Mouse (Mus musculus) neutrophil, adult 5-6 weeks (primary cell): ENCODE measurements around the gene 0610010K14Rik. TPM values are rescaled to one million over a fixed set of nuclear protein-coding genes. Genes with fewer than 3 reads are reported as not detected.

Experiments
- ATAC-seq: fragments of 151-379, 151-347 bp; 2 replicates; pipeline ENCODE4 v1.8.0; 2017; ENCODE audit warnings: mild to moderate bottlenecking, moderate TSS enrichment; ENCODE audit not compliant: insufficient number of reproducible peaks, poor library complexity, low FRiP score, severe bottlenecking; ENCODE audit errors: extremely low read depth
- total RNA-seq: library from RNA; stranded (forward); fragments of 200-1000 nt; gene quantifications from 2 replicates; pipeline ENCODE4 v1.2.3, GENCODE M21; 2017

0610010K14Rik gene
- total RNA-seq: 21.9 and 26.8 TPM in 2 replicates

DNA sequence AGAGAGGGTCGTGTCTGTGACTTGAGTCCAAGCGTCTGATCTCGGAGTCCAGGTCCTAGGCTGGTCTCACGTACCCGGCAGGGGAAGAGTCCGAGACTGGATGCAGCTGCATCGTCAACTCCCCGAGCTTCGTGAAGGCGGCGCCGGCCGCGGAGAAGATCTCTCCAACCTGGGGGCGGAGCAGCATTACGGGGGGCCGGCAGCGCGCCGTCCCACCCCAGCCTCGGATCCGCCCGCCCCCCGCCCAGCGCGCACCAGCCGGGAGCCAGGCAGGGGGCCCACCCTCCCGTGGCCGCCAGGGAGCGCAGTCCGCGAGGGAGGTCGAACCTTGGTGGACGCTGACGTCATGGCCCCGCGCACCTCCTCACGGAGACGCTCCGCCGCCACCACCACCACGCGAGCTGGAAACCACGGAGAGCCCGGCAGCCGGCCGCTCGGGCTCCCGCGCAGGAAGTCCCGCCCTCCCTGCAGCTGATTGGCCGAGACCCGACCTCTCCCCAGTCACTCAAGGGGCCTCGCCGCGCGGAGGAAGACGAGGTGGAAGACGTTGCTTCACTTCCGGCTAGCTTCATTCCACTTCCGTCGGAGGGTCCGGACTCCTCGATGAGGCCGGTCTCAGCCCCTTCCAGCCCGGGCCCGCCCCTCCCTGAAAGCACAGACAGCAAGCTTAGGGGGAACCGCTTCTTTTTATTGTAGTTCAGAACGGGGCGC is at the start of gene 0610010K14Rik:
TSS of gene 0610010K14Rik (minus strand) at position 458 of the 711 bp plus-strand sequence.
- ATAC-seq: peak; percentile 87

DNA sequence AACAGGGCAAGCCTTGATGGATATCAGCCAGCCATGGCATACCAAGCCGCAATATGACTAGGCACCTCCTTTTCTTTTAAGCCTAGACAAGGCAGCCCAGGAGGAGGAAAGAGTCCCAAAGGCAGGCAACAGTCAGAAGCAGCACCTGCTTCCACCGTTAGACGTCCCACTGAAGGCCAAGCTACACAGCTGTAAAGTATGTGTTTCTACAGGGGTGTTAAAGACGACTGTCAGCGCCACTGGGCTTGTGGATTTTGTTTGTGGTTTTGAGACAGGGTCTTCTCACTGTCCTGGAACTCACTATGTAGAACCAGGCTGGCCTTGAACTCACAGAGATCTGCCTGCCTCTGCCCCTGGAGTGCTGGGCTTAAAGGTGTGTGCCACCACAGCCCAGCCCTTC is 48.0 kb upstream of the 0610010K14Rik start:
- no peak for ATAC-seq

DNA sequence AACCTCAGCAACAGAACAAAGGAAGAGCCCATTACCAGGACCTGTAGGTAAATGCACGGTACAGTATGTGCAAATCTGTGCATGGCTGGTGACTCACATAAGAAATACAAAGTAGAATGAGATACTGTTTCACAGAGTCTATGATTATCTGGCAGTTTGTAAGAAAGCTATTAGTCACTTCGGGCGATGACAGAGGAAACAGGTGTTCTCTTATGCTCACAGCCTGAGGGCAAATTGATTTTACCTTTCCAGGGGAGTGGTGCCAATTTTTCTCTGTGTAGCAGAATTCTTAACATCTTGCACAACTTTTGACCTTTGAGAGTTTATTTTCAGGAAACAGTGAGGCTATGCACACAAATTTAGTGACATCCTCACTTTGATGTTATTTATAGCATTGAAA is 47.0 kb upstream of the 0610010K14Rik start:
- ATAC-seq: no peak

DNA sequence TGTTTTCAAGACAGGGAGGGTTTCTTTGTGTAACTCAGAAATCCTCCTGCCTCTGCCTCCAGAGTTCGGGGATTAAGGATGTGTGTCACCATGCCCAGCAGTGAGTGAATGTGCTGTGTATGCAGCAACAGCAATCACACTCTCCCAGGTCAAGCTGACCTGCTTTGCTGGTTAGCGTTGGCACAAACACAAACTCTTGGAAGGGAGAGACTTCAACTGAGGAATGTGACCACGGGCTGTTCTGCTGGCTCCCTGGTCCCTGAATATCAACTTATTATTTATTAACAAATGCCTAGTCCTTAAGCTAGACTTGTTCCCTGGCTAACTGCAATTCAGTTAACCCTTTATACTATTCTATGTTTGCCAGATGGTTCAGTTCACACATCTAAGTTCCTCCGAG is 46.0 kb upstream of the 0610010K14Rik start:
- ATAC-seq: no peak

DNA sequence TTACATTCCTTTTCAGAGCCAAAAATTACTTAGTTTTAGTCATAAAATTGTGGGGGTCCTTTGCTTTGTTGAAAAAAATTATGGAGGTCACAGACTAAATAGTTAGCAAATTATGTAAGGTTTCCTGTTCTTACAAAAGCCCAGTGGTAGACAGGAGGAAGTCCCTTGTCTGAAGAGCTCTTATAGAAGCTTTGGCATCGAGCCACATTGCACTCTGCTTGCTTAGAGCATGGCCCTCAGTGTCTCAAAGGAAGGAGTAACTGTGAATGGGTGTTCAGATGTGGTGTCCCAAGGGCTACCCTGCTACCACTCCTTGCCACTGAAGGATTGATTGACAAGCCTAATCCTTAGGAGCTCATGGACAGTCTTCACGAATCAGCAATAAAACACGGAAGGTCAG is 42.7 kb upstream of the 0610010K14Rik start:
- ATAC-seq: 0 out of 2 replicates have a peak, but pooled peaks have one; percentile 30

DNA sequence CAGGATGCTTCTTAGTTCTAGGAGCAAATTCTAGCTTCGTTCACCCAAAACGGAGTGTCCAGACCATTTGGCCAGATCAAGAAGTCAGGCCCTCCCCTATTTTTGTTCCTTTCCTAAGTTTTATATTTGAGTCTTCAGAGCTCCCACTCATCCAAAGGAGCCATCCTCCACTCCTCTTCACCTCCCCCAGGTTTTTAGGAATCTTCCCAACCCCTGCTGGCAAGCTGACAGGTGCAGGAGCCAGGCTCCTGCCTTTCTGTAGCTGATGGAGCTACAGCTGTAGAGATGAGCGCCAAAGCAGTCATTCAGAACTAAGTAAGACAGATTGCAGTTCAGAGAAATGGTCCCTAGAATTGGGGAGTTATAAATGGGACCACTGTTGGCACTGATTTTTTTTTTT is 41.2 kb upstream of the 0610010K14Rik start:
- no peak for ATAC-seq

DNA sequence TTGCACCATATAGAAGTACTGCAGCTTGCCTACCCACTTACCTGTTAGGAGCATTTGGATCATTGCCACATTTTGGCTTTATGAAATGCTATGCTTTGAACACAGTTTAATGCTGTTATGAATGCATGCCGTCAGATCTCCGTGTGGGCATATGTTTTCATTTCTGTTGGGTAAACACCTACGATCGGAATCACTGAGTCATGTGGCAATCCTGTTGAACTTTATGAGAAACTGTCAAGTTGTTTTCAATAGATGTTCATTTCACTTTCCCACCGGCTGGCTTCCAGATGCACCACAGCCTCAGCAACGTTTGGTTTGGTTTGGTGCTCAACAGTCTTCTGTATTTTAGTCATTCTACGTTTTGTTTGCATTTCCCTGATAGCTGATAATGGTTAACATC is 33.9 kb upstream of the 0610010K14Rik start:
- ATAC-seq: no peak

DNA sequence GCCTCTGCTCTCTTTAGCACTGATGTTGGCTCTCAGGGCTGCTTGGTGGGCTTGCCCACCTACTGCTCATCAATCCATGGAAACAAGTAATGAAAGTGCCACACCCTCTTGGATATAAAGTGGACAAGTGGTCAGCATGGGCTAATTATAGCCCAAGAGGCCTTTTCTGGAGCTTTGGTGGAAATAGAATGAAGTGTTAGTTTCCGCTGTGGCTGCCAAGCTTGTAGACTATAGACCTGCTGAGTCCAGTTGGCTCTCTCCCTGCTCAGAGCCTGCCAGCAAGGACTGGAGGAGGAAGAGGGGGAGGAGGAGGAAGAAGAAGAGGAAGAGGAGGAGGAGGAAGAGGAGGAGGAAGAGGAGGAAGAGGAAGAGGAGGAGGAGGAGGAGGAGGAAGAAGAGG is 28.7 kb upstream of the 0610010K14Rik start:
- no peak for ATAC-seq

DNA sequence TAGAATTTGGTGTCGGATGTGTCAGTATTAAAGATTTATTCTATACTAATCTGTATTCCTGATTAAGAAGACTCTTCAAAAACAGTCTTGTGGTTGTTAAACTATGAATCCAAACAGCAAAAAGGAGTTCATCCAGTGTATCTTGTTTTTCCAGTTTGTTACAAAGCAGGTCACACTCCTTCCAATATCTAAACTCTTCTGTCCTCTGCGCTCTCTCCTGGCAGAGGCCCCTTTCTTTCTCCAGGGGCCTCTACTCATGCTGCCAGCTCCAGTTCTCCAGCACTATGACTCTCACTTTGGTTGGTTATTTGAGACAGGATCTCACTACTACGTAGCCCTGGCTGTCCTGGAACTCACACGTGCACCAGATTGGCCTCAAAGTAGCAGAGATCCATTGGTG is 28.1 kb upstream of the 0610010K14Rik start:
- ATAC-seq: no peak

DNA sequence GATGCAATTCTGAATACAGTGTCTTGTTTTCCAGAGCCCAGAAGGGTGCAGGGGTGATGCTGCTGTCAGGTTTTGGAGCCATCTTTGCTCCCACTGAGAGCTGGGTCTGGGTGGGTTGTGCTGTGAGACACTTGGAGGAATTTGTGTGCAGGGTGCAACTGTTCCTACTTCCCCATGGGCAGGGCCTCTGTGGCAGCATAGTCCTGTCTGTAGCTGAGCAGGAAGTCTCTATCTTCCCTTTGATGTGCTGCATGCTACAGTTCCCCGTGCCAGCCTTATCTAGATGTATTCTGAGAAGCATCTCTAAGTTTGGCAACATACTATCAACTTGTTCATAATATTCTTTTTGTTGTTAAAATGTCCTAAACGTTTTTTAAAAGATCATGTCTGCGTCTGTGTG is 27.5 kb upstream of the 0610010K14Rik start:
- ATAC-seq: no peak

DNA sequence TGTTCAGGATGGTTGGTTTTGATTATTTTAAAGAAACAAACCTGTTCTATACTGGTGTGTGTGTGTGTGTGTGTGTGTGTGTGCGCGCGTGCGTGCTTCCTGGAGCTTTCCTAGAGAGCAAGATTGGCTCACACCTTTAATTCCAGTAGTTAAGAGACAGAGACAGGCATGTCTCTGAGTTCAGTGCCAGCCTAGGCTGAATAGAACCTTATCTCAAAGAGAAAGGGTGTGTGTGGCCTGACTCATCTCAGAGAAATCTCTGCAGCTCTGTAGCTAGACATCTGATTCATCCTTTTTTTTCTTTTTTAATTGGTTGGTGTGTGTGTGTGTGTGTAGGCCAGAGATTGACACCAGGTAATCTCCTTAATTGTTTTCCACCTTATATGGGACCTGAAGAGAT is 21.3 kb upstream of the 0610010K14Rik start:
- ATAC-seq: no peak

DNA sequence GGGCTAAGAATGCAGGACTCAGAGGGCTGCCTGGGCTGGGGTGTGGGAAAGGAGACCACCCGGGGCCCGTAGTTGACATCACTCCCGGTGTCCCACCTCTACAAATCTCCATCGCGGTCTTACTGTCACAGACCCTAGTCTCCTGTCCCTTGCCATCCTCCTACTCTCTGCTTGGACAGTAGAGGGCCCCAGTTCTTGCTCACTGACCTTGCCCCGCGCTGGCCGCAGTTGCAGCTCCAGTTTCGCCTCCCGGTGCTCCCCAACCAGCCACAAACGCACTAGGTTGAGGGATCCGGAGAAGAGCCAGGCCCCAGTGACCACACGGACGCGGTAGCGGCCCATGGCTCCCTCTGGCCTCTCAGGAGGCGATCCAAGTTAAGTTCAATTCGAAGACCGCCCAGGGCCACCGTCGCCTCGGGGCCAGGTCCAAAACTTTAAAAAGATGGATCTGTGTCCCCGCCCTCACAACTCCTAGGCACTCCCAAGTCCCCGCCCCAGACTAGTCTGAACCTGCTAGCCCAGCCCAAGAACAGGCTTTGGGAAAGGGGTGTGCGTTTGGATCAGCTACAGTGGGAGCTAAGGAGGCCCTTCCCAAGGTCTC is 17.3 kb upstream of the 0610010K14Rik start, which contains the start of gene Alox12:
TSS of gene Alox12 (minus strand) at position 423 of the 601 bp plus-strand sequence.
- 0 out of 2 replicates have a peak, but pooled peaks have one; percentile 6 for ATAC-seq

DNA sequence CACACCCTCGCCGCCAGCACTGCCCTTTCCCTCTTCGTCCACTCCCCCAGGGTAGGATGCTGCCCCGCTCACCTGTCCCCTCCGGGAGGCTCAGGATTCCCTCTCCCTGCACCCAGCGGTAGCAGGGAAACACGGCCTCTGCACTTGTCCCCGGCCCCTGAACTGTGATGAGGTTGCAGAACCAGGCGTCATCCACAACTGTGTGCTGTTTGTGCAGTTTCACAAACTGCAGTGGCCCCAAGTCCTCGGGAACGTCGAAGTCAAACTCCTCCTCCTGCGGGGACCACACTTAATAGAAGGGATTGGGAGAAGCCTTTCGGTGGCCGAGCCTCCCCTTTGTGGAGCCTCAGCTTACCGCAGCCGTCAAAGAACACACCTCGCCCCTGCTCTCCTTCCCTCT is 16.6 kb upstream of the 0610010K14Rik start:
- no peak for ATAC-seq

DNA sequence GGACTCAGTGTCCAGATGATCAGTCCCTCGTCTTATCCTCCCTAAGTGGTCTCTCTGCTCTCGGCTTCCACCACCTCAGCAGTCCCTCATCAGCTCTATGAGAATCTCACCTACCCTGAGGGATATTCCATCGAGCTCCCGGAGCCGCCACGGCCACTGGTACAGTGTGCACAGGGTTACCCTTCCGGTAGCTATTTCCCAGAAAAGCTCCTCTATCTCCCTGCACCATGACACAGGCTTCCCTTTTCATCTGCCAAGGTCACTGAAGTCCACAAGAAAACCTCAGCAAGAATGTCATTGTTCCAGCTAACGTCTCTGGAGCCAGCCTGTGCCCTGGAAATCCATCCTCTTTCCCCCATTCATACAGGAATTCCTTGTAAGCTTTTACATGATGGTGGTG is 14.1 kb upstream of the 0610010K14Rik start:
- ATAC-seq: no peak

DNA sequence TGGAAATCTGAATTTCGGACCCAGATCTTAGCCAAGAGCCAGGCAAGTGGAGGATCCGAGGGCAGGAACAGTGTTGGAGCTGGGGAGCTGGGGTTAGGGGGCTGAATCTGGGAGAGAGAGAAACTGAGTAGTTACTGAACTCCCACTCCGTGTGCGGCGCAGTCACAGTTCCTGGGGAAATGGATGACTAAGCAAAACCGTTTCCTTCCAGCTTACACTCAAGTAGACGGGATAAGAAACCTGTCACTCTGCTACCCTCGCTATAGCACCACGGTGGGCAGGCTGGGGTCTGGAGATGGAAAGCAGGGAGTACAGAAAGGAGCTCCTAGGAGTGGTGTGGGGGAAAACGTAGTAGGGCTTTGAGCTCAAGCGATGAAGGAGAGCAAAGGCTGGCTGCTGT is 12.4 kb upstream of the 0610010K14Rik start:
- no peak for ATAC-seq

DNA sequence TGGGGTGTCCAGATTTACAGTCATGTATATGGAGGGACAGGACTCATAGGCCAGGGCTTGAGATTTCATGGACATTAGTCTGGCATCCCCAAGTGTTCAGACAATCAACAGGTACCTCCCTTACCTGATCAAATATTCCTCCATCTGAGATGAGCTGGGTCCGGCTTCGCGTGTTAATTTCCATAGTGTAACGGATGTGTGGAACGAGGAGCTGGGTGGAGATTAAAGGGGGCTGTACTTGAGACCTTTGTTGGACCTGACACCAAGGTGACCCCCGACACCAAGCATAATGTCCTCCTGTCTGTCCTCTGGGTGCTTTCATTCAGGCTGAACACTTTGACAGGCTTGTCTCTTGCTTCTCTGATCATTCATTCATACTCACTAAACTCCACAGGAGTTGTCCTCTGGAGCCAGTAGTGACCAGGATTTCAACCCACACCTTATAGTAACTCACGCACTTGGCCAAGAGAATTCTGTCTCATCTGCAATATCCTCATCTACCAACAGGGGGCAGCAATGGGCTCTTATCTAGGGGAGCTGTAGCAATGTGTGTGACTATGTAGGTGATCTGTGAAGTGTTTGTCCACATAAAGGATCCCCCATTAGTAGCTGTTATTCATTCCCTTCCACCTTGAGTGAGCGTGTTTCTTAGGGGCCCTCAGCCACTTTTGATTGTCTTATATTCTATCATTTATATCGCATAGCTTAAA is 9.6 kb upstream of the 0610010K14Rik start:
- peak; percentile 64; the same call in 1 of the 2 replicates for ATAC-seq

DNA sequence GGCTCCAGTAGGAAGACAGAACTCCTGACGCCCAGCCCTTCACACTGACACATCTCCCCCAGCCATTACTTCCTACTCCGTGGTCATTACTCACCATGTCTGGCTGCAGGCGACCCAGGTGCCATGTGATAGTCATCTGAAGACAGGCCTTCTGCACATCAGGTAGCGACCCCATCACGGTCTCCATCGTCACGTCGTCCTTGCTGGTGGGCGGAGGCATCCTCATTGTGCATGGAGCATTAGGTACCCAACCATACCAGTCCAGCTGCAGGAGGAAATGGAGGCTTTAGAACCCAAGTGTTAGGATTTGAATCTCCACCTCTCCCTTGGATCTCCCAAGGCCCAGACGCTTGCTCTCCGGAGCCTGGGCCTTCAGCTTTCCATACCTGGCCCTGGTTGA is 4.9 kb upstream of the 0610010K14Rik start:
- ATAC-seq: no peak

DNA sequence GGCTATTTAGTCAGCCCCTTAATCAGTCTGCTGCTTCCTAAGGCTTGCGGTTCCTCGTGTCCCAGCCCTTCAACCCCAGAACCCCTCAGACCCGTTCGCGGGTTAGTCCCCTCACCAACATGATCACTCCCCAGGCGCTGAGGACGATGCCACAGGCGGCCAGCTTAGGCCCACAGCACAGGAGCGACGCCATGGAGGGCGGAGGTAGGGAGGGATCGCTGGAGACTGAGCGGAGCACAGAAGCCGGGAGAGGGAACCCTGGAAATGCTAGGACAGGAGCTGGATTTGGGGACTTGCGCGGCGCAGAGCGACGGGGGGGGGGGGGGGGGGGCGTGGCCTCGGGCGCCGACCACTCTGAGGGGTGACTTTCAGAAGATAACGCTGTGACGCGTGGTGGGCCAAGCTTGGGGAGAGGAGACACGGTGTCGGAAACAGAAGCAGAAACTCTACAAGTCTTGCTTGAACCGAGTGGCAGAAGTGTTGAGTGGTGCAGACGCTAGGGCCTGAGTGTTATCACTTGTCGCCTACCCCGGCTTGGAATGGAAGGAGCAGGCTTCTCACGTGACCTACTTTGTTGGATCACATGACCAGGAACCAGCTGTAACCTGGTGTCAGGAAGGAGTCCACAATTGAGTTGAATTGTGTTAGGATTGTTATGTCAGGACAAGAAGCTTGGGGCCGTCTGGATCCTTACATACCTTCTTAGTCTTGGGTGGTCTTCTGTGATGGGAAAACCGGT is 2.0 kb upstream of the 0610010K14Rik start, which contains the start of the genes Gm21988 and Rnasek:
TSS of gene Gm21988 (minus strand) at position 290 of the 739 bp plus-strand sequence.
TSS of gene Rnasek (minus strand) at position 302 of the 739 bp plus-strand sequence.
- peak; percentile 42 for ATAC-seq
